Mouse (Mus musculus) layer of hippocampus, adult 8-10 months (tissue): ENCODE results near the gene Gm10840. TPM values are rescaled to one million over a fixed set of nuclear protein-coding genes. Genes with fewer than 3 reads are reported as not detected.
"Not testable (repeated sequence)": the region's sequence is repeated elsewhere in the genome, so short reads cannot be mapped to it uniquely, and the experiment has no call there.

Experiments
- DNase-seq, 2 experiments: peaks; one replicate each; pipeline ENCODE4 v3.0.0; 2022; ENCODE audit warnings: low spot score in 2 of 2
- total RNA-seq, 4 experiments: library from RNA; stranded (reverse); gene quantifications; 2 replicates each; pipeline ENCODE4 v1.2.4; 2022

Gene Gm10840
- total RNA-seq: 1 to 10 TPM in 1 of 4 experiments, not detected in 3; 1.4 TPM

GRCm38 (mm10) chr11:106160841-106161721 is at the start of gene Gm10840, which contains the start of gene Limd2:
Gene Gm10840 (plus strand): TSS chr11:106160850.
Gene Limd2 (minus strand): TSS chr11:106160860.
- DNase-seq: peak; percentile 89 to 90

GRCm38 (mm10) chr11:106111688-106112087 is 49.0 kb upstream of the Gm10840 start:
- DNase-seq: no peak

GRCm38 (mm10) chr11:106122221-106122620 is 38.4 kb upstream of the Gm10840 start:
- no peak for DNase-seq

- DNase-seq: no peak
These were observed 37.9 kb upstream of the Gm10840 start for GRCm38 (mm10) chr11:106122736-106123135.

GRCm38 (mm10) chr11:106124784-106125183 is 35.9 kb upstream of the Gm10840 start:
- no peak for DNase-seq

- no peak for DNase-seq
These were observed 34.8 kb upstream of the Gm10840 start for GRCm38 (mm10) chr11:106125827-106126226.

- not testable (repeated sequence) for DNase-seq
These were observed 33.8 kb upstream of the Gm10840 start for GRCm38 (mm10) chr11:106126727-106127373.

GRCm38 (mm10) chr11:106129477-106129876 is 31.2 kb upstream of the Gm10840 start:
- no peak for DNase-seq

GRCm38 (mm10) chr11:106132516-106132915 is 28.1 kb upstream of the Gm10840 start:
- DNase-seq: no peak

- no peak for DNase-seq
These were observed 25.8 kb upstream of the Gm10840 start for GRCm38 (mm10) chr11:106134580-106135528.

GRCm38 (mm10) chr11:106151219-106151618 is 9.4 kb upstream of the Gm10840 start:
- DNase-seq: no peak

- peak in 1 of 2 experiments; percentile 74 for DNase-seq
These were observed 8.5 kb upstream of the Gm10840 start for GRCm38 (mm10) chr11:106152132-106152531.

- DNase-seq: no peak
These were observed 6.6 kb upstream of the Gm10840 start for GRCm38 (mm10) chr11:106154091-106154490.

- no peak for DNase-seq
These were observed 5.9 kb upstream of the Gm10840 start for GRCm38 (mm10) chr11:106154770-106155169.

- no peak for DNase-seq
These were observed 4.9 kb upstream of the Gm10840 start for GRCm38 (mm10) chr11:106155761-106156160.

- DNase-seq: no peak
These were observed 4.4 kb upstream of the Gm10840 start for GRCm38 (mm10) chr11:106156257-106156656.

- no peak for DNase-seq
These were observed 3.5 kb upstream of the Gm10840 start for GRCm38 (mm10) chr11:106157154-106157553.

GRCm38 (mm10) chr11:106158081-106158929 is 2.3 kb upstream of the Gm10840 start:
- DNase-seq: no peak

GRCm38 (mm10) chr11:106158930-106159215 is 1.8 kb upstream of the Gm10840 start:
- no peak for DNase-seq

GRCm38 (mm10) chr11:106159216-106159920 is 1.3 kb upstream of the Gm10840 start:
- no peak for DNase-seq
